Mouse (Mus musculus): Measurements from ENCODE around the gene Gas2. TPM values are rescaled to one million over a fixed set of nuclear protein-coding genes. Genes with fewer than 3 reads are reported as not detected.

Gene Gas2
- polyA plus RNA-seq, 1 experiment from 2014 or later, result 1.4 TPM

GRCm38 (mm10) chr7:51969379-51969778 lies 107.6 kb downstream of the Gas2 start:
- H3K4me3 ChIP-seq (ENCODE audit: inconsistent target), result no peak overlapping the region
- no peaks in the 10 kb centered on the region for H3K36me3 ChIP-seq (ENCODE audit: inconsistent target)
- H3K27ac ChIP-seq, result no peak overlapping the region
- H3K79me2 ChIP-seq (ENCODE audit: inconsistent target), result no peaks in the 10 kb centered on the region

GRCm38 (mm10) chr7:51972252-51972855 lies 110.5 kb downstream of the Gas2 start:
- no peaks in the 10 kb centered on the region for H3K79me2 ChIP-seq (ENCODE audit: inconsistent target)

GRCm38 (mm10) chr7:51973091-51973490 lies 111.3 kb downstream of the Gas2 start:
- H3K27ac ChIP-seq, result no peak overlapping the region
- 83% methylated on average over 5 of the region's 5 CpGs for WGBS (ENCODE audit: missing documents)
- H3K79me2 ChIP-seq (ENCODE audit: inconsistent target), result no peaks in the 10 kb centered on the region
- H3K4me3 ChIP-seq (ENCODE audit: inconsistent target), result no peak overlapping the region
- H3K36me3 ChIP-seq (ENCODE audit: inconsistent target), result no peaks in the 10 kb centered on the region

More at GRCm38 (mm10) chr7:51972252-51972855, 110.5 kb downstream of the Gas2 start:
- WGBS (ENCODE audit: missing documents), result 43% methylated on average over 6 of the region's 6 CpGs
- Histone ChIP-seq H3K27ac (no peak overlapping the region), H3K4me3 (ENCODE audit: inconsistent target) (no peak overlapping the region), H3K36me3 (ENCODE audit: inconsistent target) (no peaks in the 10 kb centered on the region)

- no peak overlapping the region for H3K27ac ChIP-seq
- no peak overlapping the region for H3K4me3 ChIP-seq (ENCODE audit: inconsistent target)
- H3K79me2 ChIP-seq (ENCODE audit: inconsistent target), result no peaks in the 10 kb centered on the region
- no peaks in the 10 kb centered on the region for H3K36me3 ChIP-seq (ENCODE audit: inconsistent target)
- WGBS (ENCODE audit: missing documents), result 89% methylated on average over 2 of the region's 2 CpGs
These were observed 111.7 kb downstream of the Gas2 start for GRCm38 (mm10) chr7:51973526-51973925.

- WGBS (ENCODE audit: missing documents), result 55% methylated on average over 6 of the region's 6 CpGs
- Histone ChIP-seq H3K79me2 (ENCODE audit: inconsistent target) (no peaks in the 10 kb centered on the region), H3K4me3 (ENCODE audit: inconsistent target) (no peak overlapping the region), H3K27ac (no peak overlapping the region), H3K36me3 (ENCODE audit: inconsistent target) (no peaks in the 10 kb centered on the region)
These were observed 113.4 kb downstream of the Gas2 start for GRCm38 (mm10) chr7:51975181-51975580.

- Histone ChIP-seq H3K4me3 (ENCODE audit: inconsistent target) (no peak overlapping the region), H3K36me3 (ENCODE audit: inconsistent target) (no peaks in the 10 kb centered on the region), H3K79me2 (ENCODE audit: inconsistent target) (no peaks in the 10 kb centered on the region), H3K27ac (no peak overlapping the region)
- WGBS (ENCODE audit: missing documents), result 49% methylated on average over 5 of the region's 5 CpGs
These were observed 117.5 kb downstream of the Gas2 start for GRCm38 (mm10) chr7:51979271-51979670.

- H3K4me3 ChIP-seq (ENCODE audit: inconsistent target), result no peak overlapping the region
- WGBS (ENCODE audit: missing documents), result 13% methylated on average over 1 of the region's 1 CpGs
- H3K27ac ChIP-seq, result no peak overlapping the region
- no peaks in the 10 kb centered on the region for H3K36me3 ChIP-seq (ENCODE audit: inconsistent target)
- H3K79me2 ChIP-seq (ENCODE audit: inconsistent target), result no peaks in the 10 kb centered on the region
These were observed 120.5 kb downstream of the Gas2 start for GRCm38 (mm10) chr7:51982303-51982702.

- 86% methylated on average over 6 of the region's 6 CpGs for WGBS (ENCODE audit: missing documents)
- H3K27ac ChIP-seq, result no peak overlapping the region
- no peaks in the 10 kb centered on the region for H3K36me3 ChIP-seq (ENCODE audit: inconsistent target)
- no peaks in the 10 kb centered on the region for H3K79me2 ChIP-seq (ENCODE audit: inconsistent target)
- no peak overlapping the region for H3K4me3 ChIP-seq (ENCODE audit: inconsistent target)
These were observed 123.9 kb downstream of the Gas2 start for GRCm38 (mm10) chr7:51985763-51986162.

GRCm38 (mm10) chr7:51986909-51987308 lies 125.1 kb downstream of the Gas2 start:
- WGBS (ENCODE audit: missing documents), result 2% methylated on average over 6 of the region's 6 CpGs
- no peaks in the 10 kb centered on the region for H3K79me2 ChIP-seq (ENCODE audit: inconsistent target)

GRCm38 (mm10) chr7:51991020-51991419 lies 129.2 kb downstream of the Gas2 start:
- 87% methylated on average over 3 of the region's 3 CpGs for WGBS (ENCODE audit: missing documents)
- Histone ChIP-seq H3K79me2 (ENCODE audit: inconsistent target) (no peaks in the 10 kb centered on the region), H3K36me3 (ENCODE audit: inconsistent target) (no peaks in the 10 kb centered on the region), H3K4me3 (ENCODE audit: inconsistent target) (no peak overlapping the region), H3K27ac (no peak overlapping the region)

More at GRCm38 (mm10) chr7:51986909-51987308, 125.1 kb downstream of the Gas2 start:
- no peak overlapping the region for H3K27ac ChIP-seq
- H3K4me3 ChIP-seq (ENCODE audit: inconsistent target), result no peak overlapping the region
- no peaks in the 10 kb centered on the region for H3K36me3 ChIP-seq (ENCODE audit: inconsistent target)

- Histone ChIP-seq H3K36me3 (ENCODE audit: inconsistent target) (no peaks in the 10 kb centered on the region), H3K27ac (no peak within 1 kb of the TSS), H3K79me2 (ENCODE audit: inconsistent target) (no peaks in the 10 kb centered on the region), H3K4me3 (ENCODE audit: inconsistent target) (peak within 1 kb of the TSS; percentile 45)
- 2% methylated on average over 34 of the region's 47 CpGs for WGBS (ENCODE audit: missing documents)
These were observed 143.9 kb downstream of the Gas2 start, which contains the start of gene Svip for GRCm38 (mm10) chr7:52005511-52006295. Gene Svip (minus strand): TSS chr7:52006018.

GRCm38 (mm10) chr7:52006296-52006630 lies 144.4 kb downstream of the Gas2 start:
- WGBS (ENCODE audit: missing documents), result under 1% methylated on average over 9 of the region's 9 CpGs
- H3K27ac ChIP-seq, result no peak overlapping the region
- no peaks in the 10 kb centered on the region for H3K79me2 ChIP-seq (ENCODE audit: inconsistent target)
- no peaks in the 10 kb centered on the region for H3K36me3 ChIP-seq (ENCODE audit: inconsistent target)
- peak overlapping the region; percentile 27; the same call in 1 of the 2 replicates for H3K4me3 ChIP-seq (ENCODE audit: inconsistent target)

GRCm38 (mm10) chr7:52007138-52007537 lies 145.3 kb downstream of the Gas2 start:
- H3K4me3 ChIP-seq (ENCODE audit: inconsistent target), result no peak overlapping the region
- H3K79me2 ChIP-seq (ENCODE audit: inconsistent target), result no peaks in the 10 kb centered on the region
- no peak overlapping the region for H3K27ac ChIP-seq
- 64% methylated on average over 1 of the region's 2 CpGs for WGBS (ENCODE audit: missing documents)
- H3K36me3 ChIP-seq (ENCODE audit: inconsistent target), result no peaks in the 10 kb centered on the region

- no peak overlapping the region for H3K4me3 ChIP-seq (ENCODE audit: inconsistent target)
- 82% methylated on average over 7 of the region's 7 CpGs for WGBS (ENCODE audit: missing documents)
- no peaks in the 10 kb centered on the region for H3K79me2 ChIP-seq (ENCODE audit: inconsistent target)
- H3K27ac ChIP-seq, result no peak overlapping the region
- H3K36me3 ChIP-seq (ENCODE audit: inconsistent target), result no peaks in the 10 kb centered on the region
These were observed 151.6 kb downstream of the Gas2 start for GRCm38 (mm10) chr7:52013457-52013856.

GRCm38 (mm10) chr7:52015180-52015579 lies 153.4 kb downstream of the Gas2 start:
- WGBS (ENCODE audit: missing documents), result 100% methylated on average over 1 of the region's 1 CpGs
- no peaks in the 10 kb centered on the region for H3K79me2 ChIP-seq (ENCODE audit: inconsistent target)
- H3K27ac ChIP-seq, result no peak overlapping the region
- H3K36me3 ChIP-seq (ENCODE audit: inconsistent target), result no peaks in the 10 kb centered on the region
- no peak overlapping the region for H3K4me3 ChIP-seq (ENCODE audit: inconsistent target)

Data from macrophage (primary cell).